Comparison of ENCODE assay signal across 20 mouse cellular contexts in genomic region chr13:95747541-95747940, GRCm38 (mm10). TPM values are rescaled to one million over a fixed set of nuclear protein-coding genes. Genes with fewer than 3 reads are reported as not detected.
A peak's percentile ranks its signal among the peaks of the same experiment; 100 is the strongest.
DNase-seq lines count a peak whose midpoint lies in the region; ATAC-seq and TF ChIP-seq lines count a peak whose summit lies in the region.
"Had no signal": no experiment of that assay in that cellular context is flagged by ENCODE, and none has a peak within 500 bp of the region (broad histone marks: within the 10 kb centered on the region; RNA-seq: fewer than 3 reads in every experiment).

No protein-coding gene starts in this region.

- H3K27ac ChIP-seq in limb, embryonic 12.5 days, result peak overlapping the region; percentile 42; the same call in 1 of the 2 replicates
- H3K27ac ChIP-seq in limb, embryonic 10.5 days, result no peak overlapping the region
- H3K27ac ChIP-seq in stomach, embryonic 14.5 days (ENCODE audit: low read length), result peak overlapping the region; percentile 71
- no peak overlapping the region for H3K27ac ChIP-seq in stomach, postnatal 0 days (replicated peaks)
- H3K27ac ChIP-seq: forebrain, embryonic 13.5 days; hindbrain, embryonic 13.5 days; hindbrain, postnatal 0 days had no signal

- no peaks in the 10 kb centered on the region; the same call in 1 of the 2 replicates for H3K36me3 ChIP-seq in limb, embryonic 12.5 days
- no peaks in the 10 kb centered on the region for H3K36me3 ChIP-seq in limb, embryonic 10.5 days
- no peaks in the 10 kb centered on the region for H3K36me3 ChIP-seq in stomach, embryonic 14.5 days (ENCODE audit: control insufficient read depth, insufficient read depth, low read length)
- no peaks in the 10 kb centered on the region for H3K36me3 ChIP-seq in stomach, postnatal 0 days (ENCODE audit: control insufficient read depth, insufficient read depth, low read length)
- H3K36me3 ChIP-seq: hindbrain, embryonic 13.5 days had no signal

- no peak overlapping the region for H3K4me3 ChIP-seq in limb, embryonic 12.5 days (replicated peaks)
- H3K4me3 ChIP-seq in limb, embryonic 10.5 days, result no peak overlapping the region
- H3K4me3 ChIP-seq in stomach, embryonic 14.5 days (ENCODE audit: low read depth, low read length), result no peak overlapping the region
- H3K4me3 ChIP-seq in stomach, postnatal 0 days (ENCODE audit: low read depth, low read length), result no peak overlapping the region
- H3K4me3 ChIP-seq: forebrain, embryonic 13.5 days; hindbrain, embryonic 13.5 days had no signal

- H3K4me1 ChIP-seq in limb, embryonic 12.5 days (replicated peaks), result peaks cover 10% of the 10 kb centered on the region
- H3K4me1 ChIP-seq in limb, embryonic 10.5 days, result peaks cover 9% of the 10 kb centered on the region; the same call in 1 of the 2 replicates
- peaks cover 32% of the 10 kb centered on the region for H3K4me1 ChIP-seq in stomach, embryonic 14.5 days (ENCODE audit: control insufficient read depth, insufficient read depth, low read length)
- 0 out of 2 replicates have a peak, but pooled peaks cover 3% of the 10 kb centered on the region for H3K4me1 ChIP-seq in stomach, postnatal 0 days (replicated peaks; ENCODE audit: control insufficient read depth, insufficient read depth)
- H3K4me1 ChIP-seq: forebrain, embryonic 13.5 days; hindbrain, embryonic 13.5 days had no signal

- H3K4me2 ChIP-seq in limb, embryonic 12.5 days, result no peak overlapping the region
- H3K4me2 ChIP-seq in stomach, embryonic 14.5 days (replicated peaks; ENCODE audit: low read depth, low read length), result no peak overlapping the region
- H3K4me2 ChIP-seq in stomach, postnatal 0 days (replicated peaks; ENCODE audit: low read depth), result no peak overlapping the region
- H3K4me2 ChIP-seq: forebrain, embryonic 13.5 days; hindbrain, embryonic 13.5 days had no signal

- ATAC-seq in limb, embryonic 12.5 days (ENCODE audit: insufficient number of reproducible peaks, insufficient read depth, low FRiP score, low TSS enrichment, low read depth), result no peak
- ATAC-seq in stomach, embryonic 14.5 days (ENCODE audit: insufficient number of reproducible peaks, insufficient read depth, low FRiP score, low read depth), result no peak
- no peak for ATAC-seq in stomach, postnatal 0 days (ENCODE audit: low FRiP score, low TSS enrichment)
- ATAC-seq: forebrain, postnatal 0 days; hindbrain, postnatal 0 days had no signal

- H3K9ac ChIP-seq in limb, embryonic 12.5 days (replicated peaks), result no peak overlapping the region
- no peak overlapping the region for H3K9ac ChIP-seq in stomach, embryonic 14.5 days (replicated peaks; ENCODE audit: low read depth, low read length)
- no peak overlapping the region for H3K9ac ChIP-seq in stomach, postnatal 0 days (ENCODE audit: low read length)
- H3K9ac ChIP-seq: forebrain, embryonic 13.5 days; forebrain, postnatal 0 days; hindbrain, embryonic 13.5 days had no signal

- H3K9me3 ChIP-seq in limb, embryonic 12.5 days, result no peaks in the 10 kb centered on the region
- no peaks in the 10 kb centered on the region for H3K9me3 ChIP-seq in limb, embryonic 10.5 days (replicated peaks)
- no peaks in the 10 kb centered on the region for H3K9me3 ChIP-seq in stomach, embryonic 14.5 days (ENCODE audit: control insufficient read depth, low read depth, low read length)
- no peaks in the 10 kb centered on the region for H3K9me3 ChIP-seq in stomach, postnatal 0 days (ENCODE audit: control insufficient read depth, low read length)
- H3K9me3 ChIP-seq: forebrain, embryonic 13.5 days; hindbrain, embryonic 13.5 days had no signal

- DNase-seq in heart, adult 11 months, result peak; percentile 52
- no peak for DNase-seq in heart, adult 8-10 months (ENCODE audit: low spot score)
- DNase-seq in limb, embryonic 10.5 days (ENCODE audit: low spot score), result no peak
- DNase-seq in stomach, postnatal 0 days (ENCODE audit: low spot score), result no peak
- DNase-seq in embryo, embryonic 10 days (ENCODE audit: low spot score), result no peak
- DNase-seq in embryo, embryonic 10.5 days (ENCODE audit: low spot score), result no peak
- DNase-seq: adrenal gland, postnatal 10 days; cerebellum, adult 11 months; cerebellum, adult 8-10 months; cerebellum, postnatal 25 days; forebrain, postnatal 0 days; gastrocnemius, postnatal 14 days; heart, postnatal 10 days had no signal

- WGBS in limb, embryonic 12.5 days, result 71% methylated on average over 11 of the region's 11 CpGs
- WGBS in limb, embryonic 10.5 days, result 86% methylated on average over 11 of the region's 11 CpGs
- WGBS in stomach, embryonic 14.5 days, result 63% methylated on average over 11 of the region's 11 CpGs
- WGBS in stomach, postnatal 0 days, result 70% methylated on average over 11 of the region's 11 CpGs

- H3K27me3 ChIP-seq in limb, embryonic 12.5 days, result no peaks in the 10 kb centered on the region
- H3K27me3 ChIP-seq in limb, embryonic 10.5 days (ENCODE audit: low read depth, poor library complexity, severe bottlenecking), result no peaks in the 10 kb centered on the region
- no peaks in the 10 kb centered on the region for H3K27me3 ChIP-seq in stomach, embryonic 14.5 days (ENCODE audit: control insufficient read depth, insufficient read depth, low read length)
- H3K27me3 ChIP-seq in stomach, postnatal 0 days (ENCODE audit: control insufficient read depth, insufficient read depth, low read length), result no peaks in the 10 kb centered on the region
- H3K27me3 ChIP-seq: forebrain, embryonic 13.5 days; hindbrain, embryonic 13.5 days had no signal

- TF ChIP-seq EP300 in stomach, postnatal 0 days (optimal IDR thresholded peaks at IDR 0.05), result no peak

- TF ChIP-seq CTCF in stomach, postnatal 0 days (IDR thresholded peaks at IDR 0.05; ENCODE audit: low read depth), result no peak

RNA-seq across cellular contexts. Expression of gene F2rl2, which starts 50.9 kb away (rescaled TPM):
- total RNA-seq in heart, adult 8-10 months (2022), result under 1 TPM in 2 of 4 experiments, not detected in 2; 0.19 to 0.32 TPM
- 0.94 and 0.95 TPM in 2 replicates for polyA plus RNA-seq in limb, embryonic 12.5 days (2016; fragmentation: Nextera tagmentation; extraction: Ambion mirVana)
- polyA plus RNA-seq in limb, embryonic 10.5 days (2016; fragmentation: Nextera tagmentation; extraction: Ambion mirVana), result 1.1 and 1.4 TPM in 2 replicates
- polyA plus RNA-seq in stomach, embryonic 14.5 days (2014; fragmentation: Nextera tagmentation; extraction: Ambion mirVana), result 0.45 and 1.2 TPM in 2 replicates
- 0.18 and 0.21 TPM in 2 replicates for polyA plus RNA-seq in stomach, postnatal 0 days (2015; fragmentation: Nextera tagmentation; extraction: Ambion mirVana)
- total RNA-seq: gastrocnemius, adult 18-20 months; gastrocnemius, postnatal 14 days; MEL had no signal

Comparison
In these comparisons a context has a peak if more than half of its experiments do, and no peak if none do; other contexts are left out.
1. H3K27ac ChIP-seq: peak in limb, embryonic 12.5 days (single experiment) and stomach, embryonic 14.5 days (single experiment); none in limb, embryonic 10.5 days (single experiment) and stomach, postnatal 0 days (single experiment).